Mouse (Mus musculus): Measurements from ENCODE around the gene Tnfrsf21. TPM values are rescaled to one million over a fixed set of nuclear protein-coding genes. Genes with fewer than 3 reads are reported as not detected.
A peak's percentile ranks its signal among the peaks of the same experiment; 100 is the strongest.

Gene Tnfrsf21
- polyA plus RNA-seq, 1 experiment from 2014 or later = 45.6 TPM

DNA sequence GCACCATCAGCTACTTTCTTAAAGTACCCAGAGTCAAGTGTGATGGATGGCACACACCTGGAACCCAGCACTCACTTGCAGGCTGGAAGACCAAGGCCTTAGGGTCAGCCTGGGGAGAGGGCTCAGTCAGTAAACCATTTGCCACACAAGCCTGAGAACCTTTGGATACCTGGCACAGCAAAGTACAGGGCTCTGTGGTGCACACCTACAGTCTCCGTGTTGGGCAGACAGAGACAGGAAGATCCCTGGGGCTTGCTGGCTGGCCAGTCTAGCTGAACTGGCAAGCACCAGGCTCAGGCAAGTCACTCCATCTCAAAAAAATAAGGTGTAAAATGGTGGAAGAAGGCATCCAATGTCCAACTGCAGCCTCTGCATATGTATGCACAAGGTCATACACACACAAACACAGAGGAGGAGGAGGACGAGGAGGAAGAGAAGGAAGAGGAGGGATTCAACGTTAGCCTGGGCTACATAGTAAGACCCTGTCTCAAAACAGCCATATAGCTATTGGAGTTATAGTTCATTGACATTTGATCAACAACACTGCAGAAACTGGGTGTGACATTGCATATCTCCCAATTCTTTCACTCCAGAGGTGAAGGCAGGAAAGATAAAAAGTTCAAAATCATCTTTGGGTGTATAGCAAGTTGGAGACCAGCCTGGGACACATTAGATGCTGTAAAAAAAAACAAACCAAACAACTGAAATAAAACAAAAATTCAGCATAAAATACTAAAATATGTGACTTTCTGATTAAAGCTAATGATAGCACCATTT lies 74.8 kb downstream of the Tnfrsf21 start:
- no peak overlapping the region for H3K27ac ChIP-seq
- no peak overlapping the region for H3K9ac ChIP-seq (replicated peaks)
- H3K4me1 ChIP-seq (replicated peaks) = no peaks in the 10 kb centered on the region
- H3K9me3 ChIP-seq = no peaks in the 10 kb centered on the region
- no peak overlapping the region for H3K4me2 ChIP-seq (replicated peaks)
- H3K4me3 ChIP-seq (replicated peaks) = no peak overlapping the region
- peaks cover 33% of the 10 kb centered on the region for H3K36me3 ChIP-seq
- H3K27me3 ChIP-seq = no peaks in the 10 kb centered on the region
- ATAC-seq = no peak
- WGBS = 97% methylated on average over 3 of the region's 3 CpGs

GRCm38 (mm10) chr17:43092280-43092995 lies 76.1 kb downstream of the Tnfrsf21 start:
- no peak overlapping the region for H3K9ac ChIP-seq (replicated peaks)
- H3K4me2 ChIP-seq (replicated peaks) = no peak overlapping the region
- H3K27me3 ChIP-seq = no peaks in the 10 kb centered on the region
- H3K4me1 ChIP-seq (replicated peaks) = no peaks in the 10 kb centered on the region
- H3K9me3 ChIP-seq = no peaks in the 10 kb centered on the region
- no peak overlapping the region for H3K27ac ChIP-seq
- H3K4me3 ChIP-seq (replicated peaks) = no peak overlapping the region
- WGBS = 55% methylated on average over 8 of the region's 8 CpGs
- H3K36me3 ChIP-seq = peaks cover 25% of the 10 kb centered on the region
- no peak for ATAC-seq

DNA sequence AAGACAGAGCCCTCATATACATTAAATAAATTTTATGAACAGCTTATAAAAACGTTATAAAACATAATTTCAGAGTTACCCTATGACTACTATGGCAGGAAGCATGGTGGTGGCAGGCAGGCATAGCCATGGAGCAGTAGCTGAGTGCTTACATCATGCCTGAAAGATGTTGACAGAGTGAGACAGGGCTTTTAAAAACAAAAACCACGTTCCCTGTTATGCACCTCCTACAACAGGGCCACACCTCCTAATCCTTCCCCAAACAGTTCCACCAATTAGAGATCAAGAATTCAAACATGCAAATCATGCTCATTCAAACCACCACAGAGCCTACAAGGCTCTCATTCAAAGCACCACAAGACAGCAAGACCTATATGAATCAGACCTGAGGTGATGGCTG lies 77.9 kb downstream of the Tnfrsf21 start:
- Histone ChIP-seq H3K27ac (no peak overlapping the region), H3K36me3 (peaks cover 9% of the 10 kb centered on the region), H3K4me2 (replicated peaks) (no peak overlapping the region), H3K4me1 (replicated peaks) (no peaks in the 10 kb centered on the region), H3K9ac (replicated peaks) (no peak overlapping the region), H3K4me3 (replicated peaks) (no peak overlapping the region), H3K27me3 (no peaks in the 10 kb centered on the region), H3K9me3 (no peaks in the 10 kb centered on the region)
- ATAC-seq = no peak
- 32% methylated on average over 2 of the region's 2 CpGs for WGBS

GRCm38 (mm10) chr17:43097101-43097688 lies 80.8 kb downstream of the Tnfrsf21 start:
- H3K4me1 ChIP-seq (replicated peaks) = no peaks in the 10 kb centered on the region
- H3K4me2 ChIP-seq (replicated peaks) = no peak overlapping the region
- H3K9ac ChIP-seq (replicated peaks) = no peak overlapping the region
- no peaks in the 10 kb centered on the region for H3K27me3 ChIP-seq
- no peak for ATAC-seq
- WGBS = 82% methylated on average over 4 of the region's 4 CpGs
- no peak overlapping the region for H3K4me3 ChIP-seq (replicated peaks)
- no peak overlapping the region for H3K27ac ChIP-seq
- H3K36me3 ChIP-seq = no peaks in the 10 kb centered on the region
- no peaks in the 10 kb centered on the region for H3K9me3 ChIP-seq

GRCm38 (mm10) chr17:43106108-43106507 lies 89.8 kb downstream of the Tnfrsf21 start:
- H3K4me2 ChIP-seq (replicated peaks) = no peak overlapping the region
- H3K9me3 ChIP-seq = no peaks in the 10 kb centered on the region; the same call in 1 of the 2 replicates
- no peaks in the 10 kb centered on the region for H3K27me3 ChIP-seq
- H3K4me1 ChIP-seq (replicated peaks) = no peaks in the 10 kb centered on the region
- H3K4me3 ChIP-seq (replicated peaks) = no peak overlapping the region
- H3K36me3 ChIP-seq = no peaks in the 10 kb centered on the region
- no peak overlapping the region for H3K27ac ChIP-seq
- ATAC-seq = no peak
- 66% methylated on average over 3 of the region's 3 CpGs for WGBS
- no peak overlapping the region for H3K9ac ChIP-seq (replicated peaks)

DNA sequence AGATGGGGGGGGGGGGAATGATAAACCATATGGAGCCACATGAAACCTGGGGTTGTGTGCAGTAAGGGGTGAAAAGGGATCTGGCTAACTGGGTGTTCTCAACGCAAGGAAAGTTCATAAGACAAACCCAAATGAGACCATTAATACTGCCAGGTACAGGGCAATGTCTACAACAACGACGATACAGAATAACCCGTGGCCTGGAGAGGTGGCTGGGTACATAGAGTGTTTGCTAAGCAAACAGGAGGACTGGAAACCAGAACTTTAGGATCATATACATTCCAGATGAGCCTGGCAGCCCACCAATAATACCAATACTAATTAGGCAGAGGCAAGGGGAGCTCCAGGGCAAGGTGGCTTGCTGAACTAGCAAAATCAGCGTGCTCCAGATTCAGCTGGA lies 91.0 kb downstream of the Tnfrsf21 start:
- no peak overlapping the region for H3K27ac ChIP-seq
- H3K27me3 ChIP-seq = no peaks in the 10 kb centered on the region
- 83% methylated on average over 5 of the region's 5 CpGs for WGBS
- H3K4me1 ChIP-seq (replicated peaks) = no peaks in the 10 kb centered on the region
- H3K36me3 ChIP-seq = no peaks in the 10 kb centered on the region
- no peak overlapping the region for H3K4me3 ChIP-seq (replicated peaks)
- H3K9ac ChIP-seq (replicated peaks) = no peak overlapping the region
- H3K4me2 ChIP-seq (replicated peaks) = no peak overlapping the region
- no peaks in the 10 kb centered on the region; the same call in 1 of the 2 replicates for H3K9me3 ChIP-seq
- no peak for ATAC-seq

DNA sequence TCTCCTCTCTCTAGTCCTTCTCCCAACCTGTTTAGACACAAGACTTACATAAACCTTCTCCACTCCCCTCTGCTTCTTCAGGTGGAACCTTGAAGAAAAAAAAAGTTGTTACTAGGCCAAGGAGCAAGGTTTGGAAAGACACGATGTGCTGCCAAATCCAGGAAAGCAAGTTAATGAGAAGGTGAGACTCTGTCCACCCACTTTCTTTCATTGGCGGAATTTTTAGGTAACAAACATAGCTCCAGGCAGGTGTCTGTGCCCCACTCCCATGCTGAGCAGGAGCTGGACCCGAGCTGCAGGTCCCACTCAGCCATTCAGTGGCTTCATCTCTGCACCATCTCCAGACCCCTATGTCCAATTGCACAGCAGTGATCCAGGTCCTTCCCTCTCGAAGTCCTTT lies 93.1 kb downstream of the Tnfrsf21 start:
- no peaks in the 10 kb centered on the region for H3K27me3 ChIP-seq
- H3K27ac ChIP-seq = no peak overlapping the region
- ATAC-seq = no peak
- H3K36me3 ChIP-seq = no peaks in the 10 kb centered on the region
- H3K4me2 ChIP-seq (replicated peaks) = no peak overlapping the region
- WGBS = 78% methylated on average over 4 of the region's 4 CpGs
- no peak overlapping the region for H3K4me3 ChIP-seq (replicated peaks)
- no peak overlapping the region for H3K9ac ChIP-seq (replicated peaks)
- no peaks in the 10 kb centered on the region for H3K4me1 ChIP-seq (replicated peaks)
- H3K9me3 ChIP-seq = no peaks in the 10 kb centered on the region; the same call in 1 of the 2 replicates

DNA sequence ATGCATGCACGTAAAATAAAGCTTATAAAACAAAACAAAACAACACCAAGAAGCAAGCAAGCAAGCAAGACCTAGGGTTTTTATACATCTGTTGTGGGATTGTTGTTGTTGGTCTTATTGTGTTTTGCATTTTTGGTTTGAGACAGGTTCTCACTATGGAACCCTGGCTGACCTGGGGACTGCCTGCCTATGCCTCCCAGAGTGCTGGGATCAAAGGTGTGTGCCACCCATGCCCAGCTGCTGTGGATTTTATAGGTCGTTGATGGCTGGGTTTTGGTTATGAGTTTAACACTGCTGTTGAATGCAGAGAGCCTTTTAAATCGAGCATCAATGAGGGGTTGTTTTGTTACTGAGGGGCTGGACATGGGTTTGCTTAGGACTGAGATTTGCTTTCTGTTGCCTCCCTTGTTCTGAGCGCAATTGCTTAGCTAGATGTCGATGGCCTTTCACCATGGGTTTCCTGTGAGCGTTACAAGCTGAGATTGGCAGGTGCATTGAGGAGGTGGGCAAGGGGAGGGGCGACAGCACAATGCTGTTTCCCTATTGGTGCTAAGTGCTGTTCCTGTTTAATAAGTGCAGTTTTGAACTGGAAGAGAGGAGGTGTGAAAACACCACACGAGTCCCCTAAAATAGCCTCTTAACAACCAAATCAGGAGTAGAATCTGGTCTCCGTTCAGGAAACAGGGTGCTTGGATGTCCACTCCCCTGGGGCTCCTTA lies 94.0 kb downstream of the Tnfrsf21 start:
- no peaks in the 10 kb centered on the region; the same call in 1 of the 2 replicates for H3K9me3 ChIP-seq
- no peaks in the 10 kb centered on the region for H3K27me3 ChIP-seq
- ATAC-seq = no peak
- H3K36me3 ChIP-seq = no peaks in the 10 kb centered on the region
- WGBS = 76% methylated on average over 9 of the region's 9 CpGs
- no peak overlapping the region for H3K27ac ChIP-seq
- H3K4me1 ChIP-seq (replicated peaks) = no peaks in the 10 kb centered on the region
- H3K4me3 ChIP-seq (replicated peaks) = no peak overlapping the region
- no peak overlapping the region for H3K9ac ChIP-seq (replicated peaks)
- no peak overlapping the region for H3K4me2 ChIP-seq (replicated peaks)

- no peaks in the 10 kb centered on the region for H3K36me3 ChIP-seq
- ATAC-seq = no peak
- H3K4me2 ChIP-seq (replicated peaks) = no peak overlapping the region
- H3K9me3 ChIP-seq = no peaks in the 10 kb centered on the region
- H3K4me1 ChIP-seq (replicated peaks) = no peaks in the 10 kb centered on the region
- WGBS = 76% methylated on average over 9 of the region's 9 CpGs
- no peak overlapping the region for H3K27ac ChIP-seq
- no peak overlapping the region for H3K4me3 ChIP-seq (replicated peaks)
- no peak overlapping the region for H3K9ac ChIP-seq (replicated peaks)
- H3K27me3 ChIP-seq = no peaks in the 10 kb centered on the region
These were observed 97.1 kb downstream of the Tnfrsf21 start for GRCm38 (mm10) chr17:43113391-43113984.

GRCm38 (mm10) chr17:43114086-43114581 lies 97.8 kb downstream of the Tnfrsf21 start:
- Histone ChIP-seq H3K27ac (no peak overlapping the region), H3K27me3 (no peaks in the 10 kb centered on the region)
- 76% methylated on average over 8 of the region's 8 CpGs for WGBS

GRCm38 (mm10) chr17:43114926-43115325 lies 98.6 kb downstream of the Tnfrsf21 start:
- ATAC-seq = 0 out of 2 replicates have a peak, but pooled peaks have one; percentile 35
- no peaks in the 10 kb centered on the region for H3K36me3 ChIP-seq
- no peak overlapping the region for H3K4me2 ChIP-seq (replicated peaks)
- no peaks in the 10 kb centered on the region for H3K9me3 ChIP-seq
- no peaks in the 10 kb centered on the region for H3K27me3 ChIP-seq
- 94% methylated on average over 6 of the region's 6 CpGs for WGBS
- no peak overlapping the region for H3K4me3 ChIP-seq (replicated peaks)
- no peak overlapping the region for H3K9ac ChIP-seq (replicated peaks)
- no peaks in the 10 kb centered on the region for H3K4me1 ChIP-seq (replicated peaks)
- H3K27ac ChIP-seq = no peak overlapping the region

More at GRCm38 (mm10) chr17:43114086-43114581, 97.8 kb downstream of the Tnfrsf21 start:
- Histone ChIP-seq H3K4me2 (replicated peaks) (no peak overlapping the region), H3K9me3 (no peaks in the 10 kb centered on the region), H3K9ac (replicated peaks) (no peak overlapping the region), H3K4me3 (replicated peaks) (no peak overlapping the region), H3K36me3 (no peaks in the 10 kb centered on the region), H3K4me1 (replicated peaks) (no peaks in the 10 kb centered on the region)
- peak; percentile 67 for ATAC-seq

Measured in midbrain, embryonic 13.5 days (tissue).